Mouse (Mus musculus) left cerebral cortex, postnatal 25 days (tissue): ENCODE data around the gene Hoxc12. TPM values are rescaled to one million over a fixed set of nuclear protein-coding genes. Genes with fewer than 3 reads are reported as not detected.

ENCODE experiments used
- DNase-seq, 2 experiments: peaks; one replicate each; pipeline ENCODE4 v3.0.0; 2022; ENCODE audit warnings: low spot score in 2 of 2, mixed read lengths in 1 of 2
- intact Hi-C: fragments of 180-260 bp; cut with DNase I; formaldehyde crosslinking; loops from one replicate; pipeline ENCODE4 v1.15.1; 2025
- total RNA-seq, 2 experiments: library from RNA; stranded (reverse); gene quantifications; 2 replicates each; pipeline ENCODE4 v1.2.3; 2021

Hoxc12 gene
- total RNA-seq, 2 experiments from 2014 or later: not detected

- intact Hi-C loops: no loop called here
- DNase-seq: no peak
Measured at GRCm38 (mm10) chr15:102934438-102934837, 2.1 kb upstream of the Hoxc12 start.

- no peak for DNase-seq
Measured at GRCm38 (mm10) chr15:102934897-102935296, 1.7 kb upstream of the Hoxc12 start.

GRCm38 (mm10) chr15:102937036-102937666 lies 594 bp downstream of the Hoxc12 start:
- DNase-seq: no peak

More at GRCm38 (mm10) chr15:102934897-102935296, 1.7 kb upstream of the Hoxc12 start:
- intact Hi-C loops: no loop called here

GRCm38 (mm10) chr15:102939256-102940155 lies 2.9 kb downstream of the Hoxc12 start:
- intact Hi-C loops: no loop called here
- no peak for DNase-seq

More at GRCm38 (mm10) chr15:102937036-102937666, 594 bp downstream of the Hoxc12 start:
- intact Hi-C loops: no loop called here

GRCm38 (mm10) chr15:102942739-102943467 lies 6.3 kb downstream of the Hoxc12 start:
- DNase-seq: no peak
- intact Hi-C loops: no loop called here

- intact Hi-C loops: no loop called here
- DNase-seq: no peak
Measured at GRCm38 (mm10) chr15:102943468-102943813, 6.9 kb downstream of the Hoxc12 start.

- no peak for DNase-seq
- intact Hi-C loops: no loop called here
Measured at GRCm38 (mm10) chr15:102945185-102946077, 8.9 kb downstream of the Hoxc12 start.

- no peak for DNase-seq
- intact Hi-C loops: no loop called here
Measured at GRCm38 (mm10) chr15:102947276-102947675, 10.7 kb downstream of the Hoxc12 start.

GRCm38 (mm10) chr15:102948842-102949241 lies 12.3 kb downstream of the Hoxc12 start:
- DNase-seq: no peak
- intact Hi-C loops: no loop called here

- DNase-seq: no peak
- intact Hi-C loops: no loop called here
Measured at GRCm38 (mm10) chr15:102949696-102950095, 13.1 kb downstream of the Hoxc12 start.

- intact Hi-C loops: no loop called here
- no peak for DNase-seq
Measured at GRCm38 (mm10) chr15:102950877-102951276, 14.3 kb downstream of the Hoxc12 start.

- intact Hi-C loops: no loop called here
- DNase-seq: no peak
Measured at GRCm38 (mm10) chr15:102953561-102953960, 17.0 kb downstream of the Hoxc12 start.

GRCm38 (mm10) chr15:102954192-102955006 lies 17.8 kb downstream of the Hoxc12 start, which contains the start of gene Hoxc11:
Gene Hoxc11 (plus strand): TSS chr15:102954427.
- intact Hi-C loops: no loop called here

GRCm38 (mm10) chr15:102955007-102955382 lies 18.4 kb downstream of the Hoxc12 start:
- DNase-seq: no peak
- intact Hi-C loops: no loop called here

More at GRCm38 (mm10) chr15:102954192-102955006, 17.8 kb downstream of the Hoxc12 start, which contains the start of gene Hoxc11:
- no peak for DNase-seq

GRCm38 (mm10) chr15:102955833-102956640 lies 19.5 kb downstream of the Hoxc12 start:
- DNase-seq: no peak
- intact Hi-C loops: no loop called here

GRCm38 (mm10) chr15:102956906-102957305 lies 20.3 kb downstream of the Hoxc12 start:
- no peak for DNase-seq
- intact Hi-C loops: no loop called here

- intact Hi-C loops: no loop called here
- DNase-seq: no peak
Measured at GRCm38 (mm10) chr15:102959663-102960191, 23.2 kb downstream of the Hoxc12 start.
